Mouse (Mus musculus): Measurements from ENCODE around the gene Pnmal2. TPM values are rescaled to one million over a fixed set of nuclear protein-coding genes. Genes with fewer than 3 reads are reported as not detected.

Pnmal2 gene
- polyA plus RNA-seq, 1 experiment from 2014 or later, result 186 TPM

DNA sequence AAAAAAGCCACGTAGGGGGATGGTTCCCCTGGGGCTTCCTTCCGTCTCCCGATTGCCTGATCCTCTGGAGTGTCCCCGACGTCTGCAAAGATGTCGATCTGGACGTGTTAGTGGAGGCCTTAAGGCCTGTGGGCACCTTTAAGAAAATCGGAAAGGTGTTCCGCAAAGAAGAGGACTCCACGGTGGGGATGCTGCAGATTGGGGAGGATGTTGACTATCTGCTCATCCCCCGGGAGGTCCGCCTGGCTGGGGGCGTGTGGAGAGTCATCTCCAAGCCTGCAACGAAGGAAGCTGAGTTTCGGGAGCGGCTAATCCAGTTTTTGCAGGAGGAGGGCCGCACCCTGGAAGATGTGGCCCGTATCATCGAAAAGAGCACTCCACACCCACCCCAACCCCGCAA is 49.9 kb downstream of the Pnmal2 start:
- Histone ChIP-seq H3K9ac (ENCODE audit: low read depth, low read length) (peak overlapping the region; percentile 43), H3K27me3 (ENCODE audit: control insufficient read depth, insufficient read depth, low read depth, low read length) (no peaks in the 10 kb centered on the region), H3K9me3 (replicated peaks; ENCODE audit: control insufficient read depth, low read length, poor library complexity, severe bottlenecking) (no peaks in the 10 kb centered on the region), H3K27ac (ENCODE audit: low read length) (no peak overlapping the region), H3K36me3 (ENCODE audit: control insufficient read depth, insufficient read depth, low read length) (no peaks in the 10 kb centered on the region), H3K4me2 (ENCODE audit: low read length) (peak overlapping the region; percentile 44), H3K4me1 (ENCODE audit: control insufficient read depth, insufficient read depth, low read length) (peaks cover 23% of the 10 kb centered on the region), H3K4me3 (ENCODE audit: low read depth, low read length) (peak overlapping the region; percentile 31)
- no peak for ATAC-seq
- WGBS, result 12% methylated on average over 20 of the region's 20 CpGs

DNA sequence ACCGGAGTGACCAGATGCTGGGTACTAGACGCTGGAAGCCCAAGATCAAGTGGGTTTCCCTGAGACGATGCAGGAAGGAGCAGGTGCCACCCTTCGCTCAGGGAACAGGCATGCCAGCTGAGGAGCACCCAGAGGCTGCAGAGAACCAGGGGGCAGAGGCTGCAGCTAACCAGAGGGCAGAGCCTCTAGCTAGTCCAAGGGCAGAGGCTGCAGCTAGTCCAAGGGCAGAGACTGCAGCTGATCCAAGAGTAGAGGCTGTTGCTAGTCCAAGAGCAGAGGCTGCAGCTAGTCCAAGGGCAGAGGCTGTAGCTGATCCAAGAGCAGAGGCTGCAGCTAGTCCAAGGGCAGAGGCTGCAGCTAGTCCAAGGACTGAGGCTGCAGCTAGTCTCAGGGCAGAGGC is 50.9 kb downstream of the Pnmal2 start:
- H3K4me1 ChIP-seq (ENCODE audit: control insufficient read depth, insufficient read depth, low read length), result peaks cover 18% of the 10 kb centered on the region
- H3K27ac ChIP-seq (ENCODE audit: low read length), result no peak overlapping the region
- H3K4me2 ChIP-seq (ENCODE audit: low read length), result peak overlapping the region; percentile 44; the same call in 1 of the 2 replicates
- no peak for ATAC-seq
- H3K4me3 ChIP-seq (ENCODE audit: low read depth, low read length), result peak overlapping the region; percentile 31; the same call in 1 of the 2 replicates
- H3K27me3 ChIP-seq (ENCODE audit: control insufficient read depth, insufficient read depth, low read depth, low read length), result no peaks in the 10 kb centered on the region
- H3K36me3 ChIP-seq (ENCODE audit: control insufficient read depth, insufficient read depth, low read length), result no peaks in the 10 kb centered on the region
- H3K9me3 ChIP-seq (replicated peaks; ENCODE audit: control insufficient read depth, low read length, poor library complexity, severe bottlenecking), result no peaks in the 10 kb centered on the region
- 0 out of 2 replicates have a peak overlapping the region, but pooled peaks have one; percentile 28 for H3K9ac ChIP-seq (ENCODE audit: low read depth, low read length)
- 87% methylated on average over 4 of the region's 4 CpGs for WGBS

Other genes with a start within 250 kb of the Pnmal2 start
- 0.18 TPM in 1 of 2 replicates, not detected in the other for gene Ceacam9, start 222.8 kb upstream of the Pnmal2 start, polyA plus RNA-seq (2015; fragmentation: Nextera tagmentation; extraction: Ambion mirVana)
- 437 and 461 TPM in 2 replicates for gene Ap2s1, start 206.3 kb upstream of the Pnmal2 start, polyA plus RNA-seq (2015; fragmentation: Nextera tagmentation; extraction: Ambion mirVana)
- gene Slc1a5, start 163.3 kb upstream of the Pnmal2 start, polyA plus RNA-seq (2015; fragmentation: Nextera tagmentation; extraction: Ambion mirVana), result 10.1 and 10.7 TPM in 2 replicates
- 185 and 199 TPM in 2 replicates for gene Strn4, start 128.8 kb upstream of the Pnmal2 start, polyA plus RNA-seq (2015; fragmentation: Nextera tagmentation; extraction: Ambion mirVana)
- gene Fkrp, start 128.0 kb upstream of the Pnmal2 start, polyA plus RNA-seq (2015; fragmentation: Nextera tagmentation; extraction: Ambion mirVana), result 52.1 and 53.8 TPM in 2 replicates
- gene Prkd2, start 101.8 kb upstream of the Pnmal2 start, polyA plus RNA-seq (2015; fragmentation: Nextera tagmentation; extraction: Ambion mirVana), result 6.0 and 6.9 TPM in 2 replicates
- 2.6 and 3.0 TPM in 2 replicates for gene Dact3, start 69.4 kb upstream of the Pnmal2 start, polyA plus RNA-seq (2015; fragmentation: Nextera tagmentation; extraction: Ambion mirVana)
- gene Gng8, start 52.9 kb upstream of the Pnmal2 start, polyA plus RNA-seq (2015; fragmentation: Nextera tagmentation; extraction: Ambion mirVana), result 14.0 and 49.2 TPM in 2 replicates
- 0.22 and 0.23 TPM in 2 replicates for gene Ptgir, start 38.2 kb upstream of the Pnmal2 start, polyA plus RNA-seq (2015; fragmentation: Nextera tagmentation; extraction: Ambion mirVana)
- 405 and 443 TPM in 2 replicates for gene Calm3, start 20.6 kb upstream of the Pnmal2 start, polyA plus RNA-seq (2015; fragmentation: Nextera tagmentation; extraction: Ambion mirVana)
- gene Pnmal1, start 15.0 kb downstream of the Pnmal2 start, polyA plus RNA-seq (2015; fragmentation: Nextera tagmentation; extraction: Ambion mirVana), result 83.1 and 89.5 TPM in 2 replicates
- 7.2 and 7.3 TPM in 2 replicates for gene Gm42372, start 38.4 kb downstream of the Pnmal2 start, polyA plus RNA-seq (2015; fragmentation: Nextera tagmentation; extraction: Ambion mirVana)
- gene Ccdc8, start 48.0 kb downstream of the Pnmal2 start, polyA plus RNA-seq (2015; fragmentation: Nextera tagmentation; extraction: Ambion mirVana), result 6.4 and 6.9 TPM in 2 replicates
- gene Ppp5c, start 83.2 kb downstream of the Pnmal2 start, polyA plus RNA-seq (2015; fragmentation: Nextera tagmentation; extraction: Ambion mirVana), result 118 and 127 TPM in 2 replicates
- 4.0 and 5.7 TPM in 2 replicates for gene Hif3a, start 117.7 kb downstream of the Pnmal2 start, polyA plus RNA-seq (2015; fragmentation: Nextera tagmentation; extraction: Ambion mirVana)
- 5.7 and 7.2 TPM in 2 replicates for gene Psg16, start 129.4 kb downstream of the Pnmal2 start, polyA plus RNA-seq (2015; fragmentation: Nextera tagmentation; extraction: Ambion mirVana)
- gene Ceacam3, start 205.6 kb downstream of the Pnmal2 start, polyA plus RNA-seq (2015; fragmentation: Nextera tagmentation; extraction: Ambion mirVana), result 0.06 TPM in 1 of 2 replicates, not detected in the other

Measured in midbrain, embryonic 16.5 days (tissue).